Mouse (Mus musculus): ENCODE results near the gene Alk.

Gene Alk

DNA sequence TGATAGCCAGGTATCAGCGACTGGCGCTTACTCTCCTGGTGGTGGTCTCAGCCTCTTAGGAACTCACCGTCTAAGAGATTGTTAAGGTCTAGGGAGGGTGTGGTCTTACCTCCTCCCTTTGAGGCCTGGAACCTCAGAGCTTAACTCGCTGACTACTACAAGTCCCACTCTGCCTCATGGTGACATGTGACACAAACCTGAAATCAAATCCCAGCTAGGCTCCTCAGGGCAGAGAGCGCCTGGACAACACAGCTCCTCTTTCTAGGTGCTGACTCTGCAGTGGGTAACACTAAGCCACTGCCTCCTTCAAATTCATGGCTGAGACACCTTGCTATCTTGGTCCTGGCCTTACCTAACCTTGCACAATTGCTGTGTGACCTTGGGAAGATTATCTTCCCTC is 689.5 kb downstream of the Alk start:
- no peaks in the 10 kb centered on the region for H3K27me3 ChIP-seq (ENCODE audit: control insufficient read depth, insufficient read depth, low read length, poor library complexity, severe bottlenecking)
- no peak for DNase-seq (ENCODE audit: low read depth, low spot score)
- no peaks in the 10 kb centered on the region for H3K36me3 ChIP-seq (ENCODE audit: control insufficient read depth, insufficient read depth, low read length, poor library complexity, severe bottlenecking)

DNA sequence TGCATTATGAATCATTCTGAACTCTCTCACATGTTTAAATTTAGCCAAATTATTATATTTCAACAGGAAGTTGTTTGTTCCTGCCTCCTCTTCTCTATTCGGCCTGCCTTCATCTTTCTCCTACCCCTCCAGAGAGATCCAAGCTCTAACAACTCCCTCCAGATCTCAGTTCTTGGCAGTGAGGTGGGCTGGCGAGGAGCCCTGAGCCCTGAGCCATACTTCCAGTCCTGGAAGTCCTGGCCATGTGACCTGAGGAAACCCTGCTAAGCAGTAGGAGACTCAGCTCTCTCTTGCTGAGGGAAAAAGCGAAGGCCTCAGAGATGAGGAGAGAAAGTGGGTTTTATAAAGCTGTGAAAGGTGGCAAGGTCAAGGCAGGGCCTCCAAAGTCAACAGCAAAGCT is 689.9 kb downstream of the Alk start:
- no peaks in the 10 kb centered on the region for H3K36me3 ChIP-seq (ENCODE audit: control insufficient read depth, insufficient read depth, low read length, poor library complexity, severe bottlenecking)
- DNase-seq (ENCODE audit: low read depth, low spot score): no peak
- H3K27me3 ChIP-seq (ENCODE audit: control insufficient read depth, insufficient read depth, low read length, poor library complexity, severe bottlenecking): no peaks in the 10 kb centered on the region

DNA sequence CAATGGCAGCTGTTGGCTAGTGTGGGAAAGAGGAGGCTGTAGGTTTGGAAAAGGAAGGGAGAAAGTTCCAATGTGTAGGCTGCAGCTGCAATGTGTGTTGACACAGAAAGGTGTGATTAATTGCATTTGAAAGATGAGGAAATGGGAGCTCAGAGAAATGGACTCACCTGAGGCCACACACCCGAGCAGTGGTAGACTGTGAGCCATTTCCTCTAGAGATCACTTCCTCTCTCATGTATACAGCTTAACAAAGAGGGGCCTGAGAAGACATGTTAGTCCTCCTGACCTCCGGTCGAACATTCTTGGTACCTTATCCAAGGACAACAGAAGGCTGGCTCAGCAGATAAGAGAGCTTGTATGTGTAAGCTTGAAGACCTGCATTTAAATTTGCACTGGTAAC is 691.2 kb downstream of the Alk start:
- no peak for DNase-seq (ENCODE audit: low read depth, low spot score)
- H3K27me3 ChIP-seq (ENCODE audit: control insufficient read depth, insufficient read depth, low read length, poor library complexity, severe bottlenecking): no peaks in the 10 kb centered on the region

DNA sequence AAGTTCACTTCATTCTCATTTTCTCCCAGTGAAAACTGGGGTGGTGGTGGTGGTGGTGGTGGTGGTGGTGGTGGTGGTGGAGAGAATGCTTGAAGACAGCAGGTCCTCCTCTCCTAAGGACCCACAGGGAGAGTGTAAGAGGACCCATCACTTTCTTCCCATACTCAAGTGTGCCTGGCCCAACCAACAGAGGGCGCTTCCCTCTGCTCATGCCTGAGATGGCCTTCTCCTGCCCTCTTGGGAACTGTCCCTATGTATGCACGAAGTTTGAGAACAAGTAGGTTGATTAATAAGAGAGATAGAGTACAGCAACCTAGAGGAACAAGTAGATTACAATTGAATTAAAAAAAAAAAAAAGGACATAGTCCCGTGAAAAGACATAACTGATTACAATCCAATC is 695.3 kb downstream of the Alk start:
- H3K36me3 ChIP-seq (ENCODE audit: control insufficient read depth, insufficient read depth, low read length, poor library complexity, severe bottlenecking): no peaks in the 10 kb centered on the region
- no peaks in the 10 kb centered on the region for H3K27me3 ChIP-seq (ENCODE audit: control insufficient read depth, insufficient read depth, low read length, poor library complexity, severe bottlenecking)
- peak; percentile 6 for DNase-seq (ENCODE audit: low read depth, low spot score)

More for the DNA sequence above, 691.2 kb downstream of the Alk start:
- no peaks in the 10 kb centered on the region for H3K36me3 ChIP-seq (ENCODE audit: control insufficient read depth, insufficient read depth, low read length, poor library complexity, severe bottlenecking)

DNA sequence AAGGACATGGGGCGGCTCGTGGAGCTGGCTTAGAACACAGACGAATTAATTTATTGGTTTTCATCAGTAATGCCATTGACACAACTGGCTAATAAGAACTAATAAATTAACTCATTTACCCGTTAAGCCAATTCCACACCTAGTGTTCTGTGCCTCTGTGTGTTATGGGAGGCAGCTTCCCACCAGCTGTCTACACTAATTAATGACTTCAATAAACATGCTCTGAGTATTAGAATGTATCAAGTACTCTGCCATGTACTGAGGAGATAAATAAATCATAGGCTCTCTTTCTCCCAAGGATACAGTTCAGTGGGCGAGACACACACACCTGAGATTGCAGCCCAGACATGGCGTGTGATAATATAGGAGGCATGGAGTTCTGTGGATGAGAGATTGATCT is 723.1 kb downstream of the Alk start:
- Histone ChIP-seq H3K27me3 (ENCODE audit: control insufficient read depth, insufficient read depth, low read length, poor library complexity, severe bottlenecking) (no peaks in the 10 kb centered on the region), H3K36me3 (ENCODE audit: control insufficient read depth, insufficient read depth, low read length, poor library complexity, severe bottlenecking) (no peaks in the 10 kb centered on the region)
- DNase-seq (ENCODE audit: low read depth, low spot score): no peak

DNA sequence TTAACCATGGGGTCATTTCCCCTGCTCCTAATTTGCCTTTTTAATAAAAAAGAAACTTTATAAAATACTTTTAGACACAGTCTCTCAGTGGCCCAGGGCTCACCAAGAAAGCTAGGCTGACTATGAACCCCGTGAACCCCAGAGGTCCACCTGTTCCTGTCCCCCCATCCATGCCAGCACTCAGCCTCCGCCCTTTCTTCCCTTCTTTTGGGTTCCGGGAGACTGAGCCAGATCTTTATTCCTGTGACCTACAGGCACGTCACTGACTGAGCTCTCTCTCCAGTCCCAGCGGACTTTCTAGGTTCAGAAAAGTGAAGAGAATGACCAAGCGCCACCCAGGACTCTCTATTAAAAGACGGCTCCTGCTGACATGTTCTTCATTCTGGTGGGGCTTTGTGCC is 728.9 kb downstream of the Alk start:
- DNase-seq (ENCODE audit: low read depth, low spot score): no peak
- H3K36me3 ChIP-seq (ENCODE audit: control insufficient read depth, insufficient read depth, low read length, poor library complexity, severe bottlenecking): no peaks in the 10 kb centered on the region
- no peaks in the 10 kb centered on the region for H3K27me3 ChIP-seq (ENCODE audit: control insufficient read depth, insufficient read depth, low read length, poor library complexity, severe bottlenecking)

DNA sequence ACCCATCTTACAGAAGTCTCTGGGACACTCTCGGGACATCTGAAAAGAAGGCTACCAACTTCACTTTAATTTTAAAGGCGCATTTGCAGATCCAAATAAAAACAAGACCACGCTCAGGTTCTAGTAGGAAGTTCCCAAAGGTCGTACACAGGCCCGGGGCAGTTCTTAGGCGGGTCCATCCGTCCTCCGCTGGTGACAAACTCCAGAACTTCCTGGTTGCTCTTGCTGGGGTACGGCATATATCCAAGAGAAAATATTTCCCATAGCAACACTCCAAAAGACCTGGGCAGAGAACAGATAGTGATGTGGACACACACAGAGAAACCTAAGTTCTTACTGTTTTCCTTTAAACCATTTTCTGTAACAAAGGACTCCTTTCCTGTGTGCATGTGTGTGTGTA is 729.6 kb downstream of the Alk start:
- no peaks in the 10 kb centered on the region for H3K27me3 ChIP-seq (ENCODE audit: control insufficient read depth, insufficient read depth, low read length, poor library complexity, severe bottlenecking)
- no peak for DNase-seq (ENCODE audit: low read depth, low spot score)
- H3K36me3 ChIP-seq (ENCODE audit: control insufficient read depth, insufficient read depth, low read length, poor library complexity, severe bottlenecking): no peaks in the 10 kb centered on the region

DNA sequence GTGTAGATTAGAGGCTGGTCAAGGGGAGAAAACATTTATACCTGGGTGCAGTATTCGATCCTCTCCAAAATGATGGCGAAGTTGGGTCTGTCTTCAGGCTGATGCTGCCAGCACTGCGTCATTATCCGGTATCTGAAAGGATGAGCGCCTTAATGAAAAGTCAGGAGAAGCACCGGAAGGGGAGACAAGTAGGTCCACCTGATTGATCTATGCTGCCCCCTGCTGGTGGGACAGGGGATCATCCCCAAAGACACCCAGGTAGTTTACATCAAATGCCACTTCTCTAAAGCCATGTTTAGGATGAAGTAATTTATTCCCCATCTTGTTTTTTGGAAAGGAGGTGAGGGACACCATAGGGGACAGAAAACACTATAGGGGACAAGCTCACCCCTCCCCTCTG is 730.4 kb downstream of the Alk start:
- Histone ChIP-seq H3K36me3 (ENCODE audit: control insufficient read depth, insufficient read depth, low read length, poor library complexity, severe bottlenecking) (no peaks in the 10 kb centered on the region), H3K27me3 (ENCODE audit: control insufficient read depth, insufficient read depth, low read length, poor library complexity, severe bottlenecking) (no peaks in the 10 kb centered on the region)
- peak; percentile 66 for DNase-seq (ENCODE audit: low read depth, low spot score)

DNA sequence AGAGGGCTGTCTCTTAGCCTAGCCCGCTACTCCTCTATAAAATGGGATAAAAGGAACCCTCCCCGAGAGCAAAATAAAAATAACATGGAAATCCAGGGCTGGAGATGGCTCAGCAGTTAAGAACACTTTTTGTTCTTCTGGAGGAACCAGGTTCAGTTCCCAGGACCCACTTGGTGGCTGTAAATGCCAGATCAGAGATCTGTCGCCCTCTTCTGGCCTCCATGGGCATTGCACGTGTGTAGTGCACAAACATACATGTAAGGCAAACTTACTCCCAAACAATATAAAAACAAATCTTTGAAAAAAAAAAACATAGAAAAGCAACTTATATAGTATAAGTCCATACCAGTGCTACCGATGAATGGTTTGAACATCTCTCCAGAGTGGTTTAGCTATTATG is 731.5 kb downstream of the Alk start:
- no peaks in the 10 kb centered on the region for H3K36me3 ChIP-seq (ENCODE audit: control insufficient read depth, insufficient read depth, low read length, poor library complexity, severe bottlenecking)
- DNase-seq (ENCODE audit: low read depth, low spot score): peak; percentile 60
- no peaks in the 10 kb centered on the region for H3K27me3 ChIP-seq (ENCODE audit: control insufficient read depth, insufficient read depth, low read length, poor library complexity, severe bottlenecking)

DNA sequence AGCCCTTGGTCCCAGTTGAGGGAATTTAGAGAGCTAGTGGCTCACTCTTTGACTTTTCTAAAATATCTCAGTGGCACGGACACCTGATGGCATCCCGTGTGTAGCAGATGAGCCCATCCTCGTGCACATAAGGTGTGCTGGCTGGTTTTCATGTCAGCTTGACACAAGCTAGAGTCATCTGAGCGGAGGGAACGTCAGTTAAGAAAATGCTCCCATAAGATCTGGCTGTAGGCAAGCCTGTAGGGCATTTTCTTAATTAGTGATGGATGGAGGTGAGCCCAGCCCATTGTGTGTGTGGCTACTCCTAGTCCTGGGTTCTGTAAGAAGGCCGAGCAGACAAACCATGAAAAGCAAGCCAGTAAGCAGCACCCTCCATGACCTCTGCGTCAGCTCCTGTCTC is 732.4 kb downstream of the Alk start:
- Histone ChIP-seq H3K36me3 (ENCODE audit: control insufficient read depth, insufficient read depth, low read length, poor library complexity, severe bottlenecking) (no peaks in the 10 kb centered on the region), H3K27me3 (ENCODE audit: control insufficient read depth, insufficient read depth, low read length, poor library complexity, severe bottlenecking) (no peaks in the 10 kb centered on the region)
- DNase-seq (ENCODE audit: low read depth, low spot score): no peak

DNA sequence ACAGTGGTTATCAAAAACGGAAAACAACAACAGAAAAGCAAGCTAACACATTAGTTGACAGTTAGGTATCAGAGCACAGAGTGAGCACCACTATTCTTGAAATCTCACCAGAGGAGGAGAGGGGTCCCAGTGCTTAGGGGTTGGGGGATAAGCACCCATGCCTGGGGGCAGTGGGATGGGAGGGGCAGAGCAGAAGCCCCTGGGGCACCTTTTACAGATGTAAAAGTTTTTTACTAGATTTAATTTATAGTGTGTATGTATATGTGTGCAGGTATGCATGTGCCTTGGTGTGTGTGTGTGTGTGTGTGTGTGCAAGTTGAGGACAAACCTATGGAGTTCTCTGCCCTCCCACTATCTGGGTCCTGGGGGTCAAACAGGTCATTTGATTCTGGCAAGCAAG is 733.8 kb downstream of the Alk start:
- Histone ChIP-seq H3K36me3 (ENCODE audit: control insufficient read depth, insufficient read depth, low read length, poor library complexity, severe bottlenecking) (no peaks in the 10 kb centered on the region), H3K27me3 (ENCODE audit: control insufficient read depth, insufficient read depth, low read length, poor library complexity, severe bottlenecking) (no peaks in the 10 kb centered on the region)
- DNase-seq (ENCODE audit: low read depth, low spot score): no peak

DNA sequence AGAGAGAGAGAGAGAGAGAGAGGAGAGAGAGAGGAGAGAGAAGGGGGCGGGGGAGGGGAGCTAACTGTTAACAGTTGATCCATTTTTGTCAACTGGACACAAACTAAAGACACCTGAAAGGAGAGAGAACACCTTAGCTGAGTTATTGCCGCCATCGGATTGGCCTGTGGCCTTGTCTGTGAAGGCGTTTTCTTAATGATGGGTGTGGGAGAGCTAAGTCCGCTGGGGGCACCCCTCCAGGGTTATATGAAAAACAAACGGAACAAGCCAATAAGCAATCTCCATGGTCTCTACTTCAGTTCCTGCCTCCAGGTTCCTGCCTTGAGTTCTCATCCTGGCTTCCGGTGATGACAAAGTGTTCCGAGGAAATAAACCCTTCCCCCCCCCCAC is 734.2 kb downstream of the Alk start:
- H3K27me3 ChIP-seq (ENCODE audit: control insufficient read depth, insufficient read depth, low read length, poor library complexity, severe bottlenecking): no peaks in the 10 kb centered on the region
- DNase-seq (ENCODE audit: low read depth, low spot score): no peak
- no peaks in the 10 kb centered on the region for H3K36me3 ChIP-seq (ENCODE audit: control insufficient read depth, insufficient read depth, low read length, poor library complexity, severe bottlenecking)

DNA sequence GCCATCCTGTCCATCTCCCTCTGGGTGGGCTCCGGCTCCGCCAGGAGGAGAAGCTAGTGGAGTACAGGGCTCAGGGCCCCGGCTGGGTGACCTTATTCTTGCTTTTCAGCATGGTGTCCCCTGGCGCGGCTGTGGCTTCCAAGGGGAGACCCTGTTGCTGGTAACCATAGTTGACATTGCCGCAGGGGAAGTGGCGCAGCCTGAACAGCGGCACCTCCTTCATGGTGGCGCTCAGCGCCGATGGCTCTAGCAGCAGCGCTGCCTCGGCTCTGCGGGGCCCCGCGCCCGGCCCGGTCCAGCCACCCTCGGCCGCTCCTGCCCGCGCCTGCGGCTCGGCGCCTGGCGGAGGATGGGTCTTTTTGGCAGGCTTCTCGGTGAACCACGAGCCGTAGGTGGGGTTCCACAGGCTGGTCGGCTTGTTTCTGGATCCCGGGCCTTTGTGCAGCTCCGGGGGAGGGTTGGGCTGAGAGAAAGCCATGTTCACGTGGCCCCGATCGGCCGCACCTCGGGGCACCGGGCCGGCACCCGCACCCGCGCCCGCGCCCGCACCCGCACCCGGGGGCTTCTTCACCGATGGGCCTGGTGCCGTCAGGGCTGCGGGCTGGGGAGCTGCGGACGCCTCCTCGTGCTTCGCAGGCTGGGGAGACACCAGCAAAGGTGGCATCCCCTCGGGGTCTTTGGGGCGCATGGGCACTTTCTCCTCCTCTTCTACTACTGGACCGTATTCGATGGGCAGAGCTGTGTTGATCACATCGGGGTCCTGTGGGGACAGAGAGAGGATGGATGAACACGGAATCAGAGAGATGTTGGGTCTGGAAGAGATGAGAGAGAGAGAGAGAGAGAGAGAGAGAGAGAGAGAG is 734.8 kb downstream of the Alk start:
- no peaks in the 10 kb centered on the region for H3K36me3 ChIP-seq (ENCODE audit: control insufficient read depth, insufficient read depth, low read length, poor library complexity, severe bottlenecking)
- no peaks in the 10 kb centered on the region for H3K27me3 ChIP-seq (ENCODE audit: control insufficient read depth, insufficient read depth, low read length, poor library complexity, severe bottlenecking)
- DNase-seq (ENCODE audit: low read depth, low spot score): no peak

DNA sequence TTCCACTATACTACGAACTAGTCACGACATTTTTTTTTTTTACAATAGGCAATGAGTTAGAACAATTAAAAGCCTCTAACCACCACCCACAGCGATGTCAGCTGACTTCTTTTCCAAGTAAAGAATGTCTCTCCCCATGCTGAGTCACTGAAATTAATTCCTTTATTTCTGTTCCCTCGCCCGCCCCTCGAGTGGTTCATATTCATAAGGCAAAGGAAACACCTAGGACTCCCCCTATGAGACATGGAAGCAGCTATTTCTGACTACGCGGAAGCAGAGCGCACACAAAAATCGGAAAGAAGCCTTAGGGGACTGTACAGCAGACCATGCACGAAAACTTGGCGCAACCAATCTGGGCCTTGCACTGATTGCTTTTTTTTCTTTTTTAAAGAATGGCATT is 735.6 kb downstream of the Alk start:
- no peaks in the 10 kb centered on the region for H3K27me3 ChIP-seq (ENCODE audit: control insufficient read depth, insufficient read depth, low read length, poor library complexity, severe bottlenecking)
- H3K36me3 ChIP-seq (ENCODE audit: control insufficient read depth, insufficient read depth, low read length, poor library complexity, severe bottlenecking): no peaks in the 10 kb centered on the region
- DNase-seq (ENCODE audit: low read depth, low spot score): no peak

DNA sequence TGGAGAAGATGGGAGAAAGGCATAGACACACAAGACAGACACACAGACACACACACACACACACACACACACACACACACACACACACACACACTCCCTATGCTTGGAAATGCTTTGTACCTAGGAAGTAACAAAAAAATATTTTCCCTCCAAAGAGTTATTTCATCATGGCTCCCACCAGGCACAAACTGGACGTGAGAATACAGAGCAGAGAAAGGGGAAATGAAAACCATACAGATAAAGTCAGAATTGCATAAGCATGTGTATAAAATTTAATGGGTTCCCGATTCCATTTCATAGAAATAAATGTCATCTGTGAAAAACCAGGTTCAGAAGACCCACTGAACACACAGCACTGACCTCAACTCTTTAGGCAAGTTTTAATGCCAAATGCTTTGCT is 736.5 kb downstream of the Alk start:
- no peaks in the 10 kb centered on the region for H3K36me3 ChIP-seq (ENCODE audit: control insufficient read depth, insufficient read depth, low read length, poor library complexity, severe bottlenecking)
- no peaks in the 10 kb centered on the region for H3K27me3 ChIP-seq (ENCODE audit: control insufficient read depth, insufficient read depth, low read length, poor library complexity, severe bottlenecking)
- DNase-seq (ENCODE audit: low read depth, low spot score): no peak

DNA sequence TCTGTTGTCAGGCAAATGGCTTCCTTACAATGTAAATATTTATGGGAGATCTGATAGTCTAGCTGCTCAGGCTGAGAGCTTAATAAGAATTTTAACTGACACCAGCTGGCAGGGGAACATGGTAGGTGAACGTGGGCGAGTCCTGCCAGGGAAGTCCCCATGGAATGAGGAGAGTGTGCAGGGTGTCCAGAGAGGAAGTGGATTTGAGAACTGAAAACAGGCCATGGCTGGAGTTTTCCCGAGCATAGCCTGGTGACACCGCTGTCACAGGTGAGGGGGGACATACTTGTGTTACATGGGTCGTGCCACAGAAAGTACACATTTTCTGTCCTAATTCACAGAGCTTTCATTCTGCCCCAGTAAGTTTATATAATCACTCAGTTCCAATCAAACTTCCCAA is 739.0 kb downstream of the Alk start:
- Histone ChIP-seq H3K27me3 (ENCODE audit: control insufficient read depth, insufficient read depth, low read length, poor library complexity, severe bottlenecking) (no peaks in the 10 kb centered on the region), H3K36me3 (ENCODE audit: control insufficient read depth, insufficient read depth, low read length, poor library complexity, severe bottlenecking) (no peaks in the 10 kb centered on the region)
- no peak for DNase-seq (ENCODE audit: low read depth, low spot score)

Data from splenic B cell, adult 2 months (primary cell).